Mouse (Mus musculus) 3134 (cell line): ENCODE data around the gene Rbbp9.
"Not testable (repeated sequence)": the region's sequence is repeated elsewhere in the genome, so short reads cannot be mapped to it uniquely, and the experiment has no call there.

Source experiments
- DNase-seq: peaks from one replicate; pipeline ENCODE4 v3.0.0-alpha.2; 2011; ENCODE audit warnings: low spot score; ENCODE audit not compliant: insufficient read length; ENCODE audit errors: extremely low read depth

The Rbbp9 gene

GRCm38 (mm10) chr2:144550529-144550928 is at the start of gene Rbbp9:
Gene Rbbp9, minus strand, starts transcription at chr2:144550869.
- peak; percentile 83 for DNase-seq

- peak; percentile 90 for DNase-seq
Measured at GRCm38 (mm10) chr2:144599831-144600687, 49.4 kb upstream of the Rbbp9 start, which contains the start of gene Dtd1. Gene Dtd1, plus strand, starts transcription at chr2:144599897.

- no peak for DNase-seq
Measured at GRCm38 (mm10) chr2:144598006-144598405, 47.3 kb upstream of the Rbbp9 start.

- DNase-seq = peak; percentile 75
Measured at GRCm38 (mm10) chr2:144593951-144594651, 43.4 kb upstream of the Rbbp9 start, which contains the start of gene Smim26. Gene Smim26, plus strand, starts transcription at chr2:144594054.

GRCm38 (mm10) chr2:144593036-144593435 is 42.4 kb upstream of the Rbbp9 start:
- DNase-seq = not testable (repeated sequence)

GRCm38 (mm10) chr2:144588723-144589122 is 38.1 kb upstream of the Rbbp9 start:
- DNase-seq = no peak

GRCm38 (mm10) chr2:144555820-144556552 is 5.3 kb upstream of the Rbbp9 start, which contains the start of gene Sec23b:
Gene Sec23b, plus strand, starts transcription at chr2:144556229.
- peak; percentile 90 for DNase-seq

GRCm38 (mm10) chr2:144555286-144555819 is 4.7 kb upstream of the Rbbp9 start:
- no peak for DNase-seq

- no peak for DNase-seq
Measured at GRCm38 (mm10) chr2:144553905-144554304, 3.2 kb upstream of the Rbbp9 start.

GRCm38 (mm10) chr2:144547559-144547958 is 3.1 kb downstream of the Rbbp9 start:
- no peak for DNase-seq

GRCm38 (mm10) chr2:144545481-144545880 is 5.2 kb downstream of the Rbbp9 start:
- no peak for DNase-seq

GRCm38 (mm10) chr2:144545061-144545460 is 5.6 kb downstream of the Rbbp9 start:
- DNase-seq = no peak

- DNase-seq = no peak
Measured at GRCm38 (mm10) chr2:144544630-144545029, 6.0 kb downstream of the Rbbp9 start.

- no peak for DNase-seq
Measured at GRCm38 (mm10) chr2:144543670-144544069, 7.0 kb downstream of the Rbbp9 start.

- no peak for DNase-seq
Measured at GRCm38 (mm10) chr2:144541246-144541645, 9.4 kb downstream of the Rbbp9 start.

GRCm38 (mm10) chr2:144537123-144537522 is 13.5 kb downstream of the Rbbp9 start:
- no peak for DNase-seq

GRCm38 (mm10) chr2:144527821-144528174 is 22.9 kb downstream of the Rbbp9 start:
- no peak for DNase-seq

- peak; percentile 98 for DNase-seq
Measured at GRCm38 (mm10) chr2:144526981-144527820, 23.5 kb downstream of the Rbbp9 start, which contains the start of the genes Dzank1 and Polr3f. Gene Dzank1, minus strand, starts transcription at chr2:144527414. Gene Polr3f, plus strand, starts transcription at chr2:144527718.

GRCm38 (mm10) chr2:144525856-144526255 is 24.8 kb downstream of the Rbbp9 start:
- DNase-seq = no peak

- no peak for DNase-seq
Measured at GRCm38 (mm10) chr2:144519772-144520171, 30.9 kb downstream of the Rbbp9 start.
